Mouse (Mus musculus): ENCODE data around the gene Pacs2. TPM values are rescaled to one million over a fixed set of nuclear protein-coding genes. Genes with fewer than 3 reads are reported as not detected.
A peak's percentile ranks its signal among the peaks of the same experiment; 100 is the strongest.

Gene Pacs2
- polyA plus RNA-seq, 1 experiment, result 89.3 TPM

DNA sequence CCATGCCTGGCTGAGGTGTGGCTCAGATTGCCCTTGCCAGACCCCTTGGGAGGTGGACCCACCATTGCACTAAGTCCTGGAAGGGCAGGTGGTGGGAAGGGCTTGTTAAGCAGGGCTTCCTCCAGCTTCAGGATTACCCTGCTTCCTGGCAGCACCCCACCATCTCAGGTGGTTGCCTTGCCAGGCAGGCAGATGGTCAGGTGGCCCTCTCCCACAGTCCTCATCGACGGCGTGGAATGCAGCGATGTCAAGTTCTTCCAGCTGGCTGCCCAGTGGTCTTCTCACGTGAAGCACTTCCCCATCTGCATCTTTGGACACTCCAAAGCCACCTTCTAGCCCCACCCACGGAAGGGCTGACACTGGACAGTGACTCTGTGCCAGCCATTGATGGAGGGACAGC lies 57.0 kb downstream of the Pacs2 start:
- no peak overlapping the region for H3K4me3 ChIP-seq
- no peak overlapping the region for H3K4me2 ChIP-seq (ENCODE audit: low read depth)
- TF ChIP-seq TCF3 (IDR thresholded peaks at IDR 0.05; ENCODE audit: insufficient read length, low read depth) (no peak), MAX (IDR thresholded peaks at IDR 0.05; ENCODE audit: low read depth) (no peak), MYOG (IDR thresholded peaks at IDR 0.05; ENCODE audit: control insufficient read depth in 1 of 3, insufficient read depth in 1 of 3, insufficient read length in 2 of 3, low read depth in 2 of 3) (peak in 2 of 3 experiments; percentile 19 to 51), POLR2AphosphoS2 (IDR thresholded peaks at IDR 0.05; ENCODE audit: insufficient read length, low read depth) (peak; percentile 45)
- H3ac ChIP-seq (ENCODE audit: control insufficient read depth, insufficient read length), result no peak overlapping the region
- peaks cover 56% of the 10 kb centered on the region for H3K36me3 ChIP-seq (ENCODE audit: control insufficient read depth, insufficient read depth)
- no peaks in the 10 kb centered on the region for H3K79me2 ChIP-seq (ENCODE audit: control insufficient read depth, insufficient read depth)
- H3K27me3 ChIP-seq (ENCODE audit: control insufficient read depth, insufficient read depth, insufficient read length), result no peaks in the 10 kb centered on the region

DNA sequence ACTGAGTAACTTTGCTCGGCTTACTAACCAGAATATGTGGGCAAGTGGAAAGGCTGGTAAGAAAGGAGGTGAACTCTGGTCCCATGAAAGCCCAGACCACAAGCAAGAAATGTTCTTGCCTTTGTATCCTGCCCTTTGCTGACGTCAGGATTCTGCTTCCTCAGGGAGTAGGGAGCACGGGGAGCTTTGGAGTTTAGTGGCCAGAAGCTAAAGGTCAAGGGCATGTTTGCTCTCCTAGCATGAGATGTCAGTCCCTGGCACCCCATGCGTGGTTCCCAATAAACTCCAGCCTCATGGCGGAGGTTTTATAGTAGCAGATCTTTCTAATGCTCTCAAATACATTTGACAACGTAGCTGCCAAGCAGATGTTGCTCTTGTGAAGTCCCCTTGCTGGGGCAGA lies 57.5 kb downstream of the Pacs2 start:
- Histone ChIP-seq H3K36me3 (ENCODE audit: control insufficient read depth, insufficient read depth) (peaks cover 55% of the 10 kb centered on the region), H3K27me3 (ENCODE audit: control insufficient read depth, insufficient read depth, insufficient read length) (no peaks in the 10 kb centered on the region), H3K4me3 (no peak overlapping the region), H3K79me2 (ENCODE audit: control insufficient read depth, insufficient read depth) (no peaks in the 10 kb centered on the region), H3K4me2 (ENCODE audit: low read depth) (no peak overlapping the region), H3ac (ENCODE audit: control insufficient read depth, insufficient read length) (no peak overlapping the region)
- no peak for TF ChIP-seq TCF3 (IDR thresholded peaks at IDR 0.05; ENCODE audit: insufficient read length, low read depth)
- no peak for TF ChIP-seq MYOG (IDR thresholded peaks at IDR 0.05; ENCODE audit: control insufficient read depth in 1 of 3, insufficient read depth in 1 of 3, insufficient read length in 2 of 3, low read depth in 2 of 3)
- no peak for TF ChIP-seq POLR2AphosphoS2 (IDR thresholded peaks at IDR 0.05; ENCODE audit: insufficient read length, low read depth)
- TF ChIP-seq CEBPB (IDR thresholded peaks at IDR 0.05; ENCODE audit: insufficient read depth, poor library complexity, severe bottlenecking), result no peak
- TF ChIP-seq REST (IDR thresholded peaks at IDR 0.05; ENCODE audit: insufficient read depth, insufficient read length), result no peak
- no peak for TF ChIP-seq USF1 (IDR thresholded peaks at IDR 0.05; ENCODE audit: low read depth)
- TF ChIP-seq POLR2A (IDR thresholded peaks at IDR 0.05; ENCODE audit: insufficient read length, low read depth), result no peak
- no peak for TF ChIP-seq SRF (IDR thresholded peaks at IDR 0.05; ENCODE audit: control insufficient read depth, insufficient read length, low read depth)
- TF ChIP-seq MYOD1 (IDR thresholded peaks at IDR 0.05; ENCODE audit: control insufficient read depth in 1 of 3, insufficient read length in 2 of 3, low read depth in 2 of 3), result no peak
- no peak for TF ChIP-seq E2F4 (IDR thresholded peaks at IDR 0.05; ENCODE audit: insufficient read depth)
- TF ChIP-seq TCF12 (IDR thresholded peaks at IDR 0.05; ENCODE audit: insufficient read depth, poor library complexity, severe bottlenecking), result no peak
- no peak for TF ChIP-seq MAX (IDR thresholded peaks at IDR 0.05; ENCODE audit: low read depth)

DNA sequence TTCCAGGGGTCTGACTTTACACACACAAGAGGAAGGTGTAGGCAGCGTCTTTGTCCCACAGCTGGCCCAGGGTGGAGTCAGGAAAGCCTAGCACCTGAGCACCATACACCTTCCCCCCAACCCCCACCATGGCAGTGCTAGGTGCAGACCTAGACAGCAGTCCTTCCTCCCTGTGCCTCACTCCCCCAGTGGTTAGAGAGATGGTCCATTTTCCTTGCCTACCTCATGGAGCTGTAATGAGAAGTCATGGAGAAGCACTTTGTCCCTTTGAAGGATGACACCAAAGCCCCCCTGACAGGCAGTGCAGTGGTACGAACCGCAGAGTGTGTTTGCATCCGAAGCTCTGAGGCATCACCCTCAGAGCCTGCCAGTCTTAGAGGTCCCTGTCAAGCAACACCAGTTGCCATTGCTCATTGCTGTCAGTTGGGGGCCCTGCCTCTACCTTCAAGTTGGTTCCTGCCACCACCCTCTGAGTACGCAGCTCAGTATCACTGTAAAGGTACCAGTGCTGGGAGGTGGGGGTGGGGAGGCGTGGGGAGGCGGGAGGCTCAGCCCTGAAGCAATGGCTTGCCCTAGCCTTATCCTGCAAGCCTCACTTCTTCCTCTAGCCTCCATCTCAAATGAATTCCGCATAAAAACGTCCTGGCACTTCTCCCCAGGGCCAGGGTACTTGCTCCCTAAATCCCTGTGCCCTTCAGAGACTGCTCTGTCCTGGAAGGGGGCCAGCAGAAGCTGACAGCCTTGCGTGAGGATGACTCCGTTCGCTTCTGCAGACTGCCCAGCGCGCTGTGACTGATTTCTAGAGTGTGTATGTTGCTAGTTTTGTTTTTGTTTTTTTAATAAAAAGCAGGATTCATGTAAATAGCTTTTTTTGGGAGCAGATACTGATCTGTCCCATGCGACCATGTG lies 59.4 kb downstream of the Pacs2 start:
- Histone ChIP-seq H3K4me3 (no peak overlapping the region), H3ac (ENCODE audit: control insufficient read depth, insufficient read length) (no peak overlapping the region), H3K79me2 (ENCODE audit: control insufficient read depth, insufficient read depth) (no peaks in the 10 kb centered on the region), H3K27me3 (ENCODE audit: control insufficient read depth, insufficient read depth, insufficient read length) (no peaks in the 10 kb centered on the region), H3K36me3 (ENCODE audit: control insufficient read depth, insufficient read depth) (peaks cover 43% of the 10 kb centered on the region), H3K4me2 (ENCODE audit: low read depth) (no peak overlapping the region)
- TF ChIP-seq REST (IDR thresholded peaks at IDR 0.05; ENCODE audit: insufficient read depth, insufficient read length) (no peak), MYOD1 (IDR thresholded peaks at IDR 0.05; ENCODE audit: control insufficient read depth in 1 of 3, insufficient read length in 2 of 3, low read depth in 2 of 3) (no peak), MAX (IDR thresholded peaks at IDR 0.05; ENCODE audit: low read depth) (no peak), POLR2AphosphoS2 (IDR thresholded peaks at IDR 0.05; ENCODE audit: insufficient read length, low read depth) (peak; percentile 17), CEBPB (IDR thresholded peaks at IDR 0.05; ENCODE audit: insufficient read depth, poor library complexity, severe bottlenecking) (no peak), USF1 (IDR thresholded peaks at IDR 0.05; ENCODE audit: low read depth) (no peak)

DNA sequence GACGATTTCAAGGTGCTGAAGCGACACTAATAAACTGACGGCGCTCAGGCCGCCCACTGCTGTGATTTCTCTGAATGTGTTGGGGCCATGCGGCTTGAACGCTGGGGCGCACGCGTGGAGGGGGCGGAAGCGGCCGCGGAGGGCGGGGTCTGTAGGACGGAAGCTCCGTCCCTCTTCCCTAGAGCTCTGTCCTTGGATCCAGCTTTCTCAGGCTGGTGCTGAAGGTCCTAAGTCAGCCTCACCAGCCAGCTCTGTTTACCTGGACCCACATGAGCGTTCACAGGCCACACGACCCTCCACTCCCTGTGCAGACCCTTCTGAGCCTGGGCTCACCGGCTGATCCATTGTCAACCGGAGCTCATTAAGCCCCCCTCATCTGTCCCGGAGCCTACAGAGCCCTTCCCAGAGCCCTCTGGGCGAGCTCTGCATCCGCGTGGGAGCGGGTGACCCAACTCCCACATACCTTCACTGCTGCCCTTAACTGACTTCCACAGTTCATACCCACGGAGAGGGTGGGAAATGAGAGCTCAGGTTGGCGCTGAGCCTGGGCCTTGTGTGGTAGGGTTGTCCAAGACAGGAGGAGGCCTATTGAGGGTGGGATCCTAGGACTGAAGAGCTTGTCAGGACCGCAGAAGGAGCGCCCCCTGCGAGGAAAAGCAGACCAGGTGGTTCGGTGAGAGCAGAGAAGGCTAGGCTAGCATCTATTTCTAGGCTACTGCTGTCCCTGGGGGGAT lies 60.2 kb downstream of the Pacs2 start, which contains the start of gene Tex22:
Gene Tex22, plus strand, starts transcription at position 174 of the 734 bp plus-strand sequence.
- Histone ChIP-seq H3K27me3 (ENCODE audit: control insufficient read depth, insufficient read depth, insufficient read length) (no peaks in the 10 kb centered on the region), H3K79me2 (ENCODE audit: control insufficient read depth, insufficient read depth) (no peaks in the 10 kb centered on the region), H3K4me2 (ENCODE audit: low read depth) (no peak within 1 kb of the TSS), H3K36me3 (ENCODE audit: control insufficient read depth, insufficient read depth) (peaks cover 34% of the 10 kb centered on the region), H3K4me3 (no peak within 1 kb of the TSS), H3ac (ENCODE audit: control insufficient read depth, insufficient read length) (no peak within 1 kb of the TSS)
- no peak for TF ChIP-seq MAX (IDR thresholded peaks at IDR 0.05; ENCODE audit: low read depth)
- TF ChIP-seq USF1 (IDR thresholded peaks at IDR 0.05; ENCODE audit: low read depth), result no peak
- TF ChIP-seq CEBPB (IDR thresholded peaks at IDR 0.05; ENCODE audit: insufficient read depth, poor library complexity, severe bottlenecking), result no peak
- TF ChIP-seq TCF3 (IDR thresholded peaks at IDR 0.05; ENCODE audit: insufficient read length, low read depth), result no peak
- TF ChIP-seq TCF12 (IDR thresholded peaks at IDR 0.05; ENCODE audit: insufficient read depth, poor library complexity, severe bottlenecking), result no peak
- TF ChIP-seq POLR2A (IDR thresholded peaks at IDR 0.05; ENCODE audit: insufficient read length, low read depth), result peak; percentile 11
- TF ChIP-seq MYOG (IDR thresholded peaks at IDR 0.05; ENCODE audit: control insufficient read depth in 1 of 3, insufficient read depth in 1 of 3, insufficient read length in 2 of 3, low read depth in 2 of 3), result no peak
- no peak for TF ChIP-seq SRF (IDR thresholded peaks at IDR 0.05; ENCODE audit: control insufficient read depth, insufficient read length, low read depth)
